Mouse (Mus musculus) right cerebral cortex, postnatal 25 days (tissue): ENCODE measurements around the gene Thop1.
"Not testable (repeated sequence)": the region's sequence is repeated elsewhere in the genome, so short reads cannot be mapped to it uniquely, and the experiment has no call there.

Experiments used
- DNase-seq: peaks from one replicate; pipeline ENCODE4 v3.0.0; 2022

The Thop1 gene

GRCm38 (mm10) chr10:81069836-81070235 lies at the start of gene Thop1:
Thop1 (plus strand) TSS chr10:81070035.
- peak; percentile 97 for DNase-seq

- no peak for DNase-seq
These were observed 49.6 kb upstream of the Thop1 start for GRCm38 (mm10) chr10:81020207-81020606.

GRCm38 (mm10) chr10:81021547-81022110 lies 48.2 kb upstream of the Thop1 start:
- DNase-seq: peak; percentile 52

GRCm38 (mm10) chr10:81022744-81023143 lies 47.1 kb upstream of the Thop1 start:
- no peak for DNase-seq

GRCm38 (mm10) chr10:81024346-81024937 lies 45.4 kb upstream of the Thop1 start:
- DNase-seq: no peak

- DNase-seq: no peak
These were observed 44.7 kb upstream of the Thop1 start for GRCm38 (mm10) chr10:81025047-81025621.

GRCm38 (mm10) chr10:81025639-81026275 lies 44.1 kb upstream of the Thop1 start, which contains the start of gene Diras1:
Diras1 (minus strand) TSS chr10:81025662.
- DNase-seq: no peak

- DNase-seq: no peak
These were observed 43.0 kb upstream of the Thop1 start for GRCm38 (mm10) chr10:81026857-81027256.

GRCm38 (mm10) chr10:81027331-81027730 lies 42.5 kb upstream of the Thop1 start:
- DNase-seq: peak; percentile 48

- DNase-seq: no peak
These were observed 41.6 kb upstream of the Thop1 start for GRCm38 (mm10) chr10:81028219-81028618.

GRCm38 (mm10) chr10:81029031-81029430 lies 40.8 kb upstream of the Thop1 start:
- DNase-seq: no peak

GRCm38 (mm10) chr10:81033586-81033985 lies 36.2 kb upstream of the Thop1 start:
- no peak for DNase-seq

GRCm38 (mm10) chr10:81036251-81036650 lies 33.6 kb upstream of the Thop1 start:
- DNase-seq: no peak

- peak; percentile 97 for DNase-seq
These were observed 32.8 kb upstream of the Thop1 start, which contains the start of gene Slc39a3 for GRCm38 (mm10) chr10:81036988-81037580. Slc39a3 (minus strand) TSS chr10:81037426.

- no peak for DNase-seq
These were observed 28.2 kb upstream of the Thop1 start for GRCm38 (mm10) chr10:81041458-81042175.

GRCm38 (mm10) chr10:81045246-81045645 lies 24.6 kb upstream of the Thop1 start:
- DNase-seq: not testable (repeated sequence)

GRCm38 (mm10) chr10:81050645-81051044 lies 19.2 kb upstream of the Thop1 start:
- DNase-seq: no peak

GRCm38 (mm10) chr10:81051133-81051532 lies 18.7 kb upstream of the Thop1 start:
- DNase-seq: no peak

GRCm38 (mm10) chr10:81052577-81052976 lies 17.3 kb upstream of the Thop1 start:
- DNase-seq: no peak

- no peak for DNase-seq
These were observed 14.7 kb upstream of the Thop1 start for GRCm38 (mm10) chr10:81055169-81055568.

GRCm38 (mm10) chr10:81055802-81056340 lies 14.0 kb upstream of the Thop1 start:
- DNase-seq: not testable (repeated sequence)

- DNase-seq: no peak
These were observed 12.3 kb upstream of the Thop1 start for GRCm38 (mm10) chr10:81057406-81058130.
